Mouse (Mus musculus) thymus, postnatal 25 days (tissue): Measurements from ENCODE around the gene Stk11ip.

Experiments
- DNase-seq: peaks from one replicate; pipeline ENCODE4 v3.0.0; 2022

Stk11ip gene

DNA sequence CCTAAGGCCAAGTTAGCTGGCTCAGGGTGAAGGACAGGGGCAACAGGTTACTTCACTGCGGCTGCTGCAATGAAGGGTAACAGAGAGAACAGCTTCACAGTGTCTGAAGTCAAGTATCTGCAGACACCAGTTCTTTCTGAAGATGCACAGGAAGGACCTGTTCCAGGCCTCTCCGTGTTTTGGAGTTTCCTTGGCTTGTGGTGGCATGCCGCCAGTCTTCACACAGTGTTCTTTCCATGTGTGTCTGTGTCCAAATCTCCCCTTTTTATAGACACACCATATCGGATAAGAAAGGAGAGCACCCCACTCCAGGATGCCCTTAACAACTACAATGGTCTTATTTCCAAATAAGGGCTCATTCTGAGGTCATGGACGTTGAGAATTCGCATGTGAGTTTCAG, 23.0 kb downstream of the Stk11ip start:
- DNase-seq = no peak

DNA sequence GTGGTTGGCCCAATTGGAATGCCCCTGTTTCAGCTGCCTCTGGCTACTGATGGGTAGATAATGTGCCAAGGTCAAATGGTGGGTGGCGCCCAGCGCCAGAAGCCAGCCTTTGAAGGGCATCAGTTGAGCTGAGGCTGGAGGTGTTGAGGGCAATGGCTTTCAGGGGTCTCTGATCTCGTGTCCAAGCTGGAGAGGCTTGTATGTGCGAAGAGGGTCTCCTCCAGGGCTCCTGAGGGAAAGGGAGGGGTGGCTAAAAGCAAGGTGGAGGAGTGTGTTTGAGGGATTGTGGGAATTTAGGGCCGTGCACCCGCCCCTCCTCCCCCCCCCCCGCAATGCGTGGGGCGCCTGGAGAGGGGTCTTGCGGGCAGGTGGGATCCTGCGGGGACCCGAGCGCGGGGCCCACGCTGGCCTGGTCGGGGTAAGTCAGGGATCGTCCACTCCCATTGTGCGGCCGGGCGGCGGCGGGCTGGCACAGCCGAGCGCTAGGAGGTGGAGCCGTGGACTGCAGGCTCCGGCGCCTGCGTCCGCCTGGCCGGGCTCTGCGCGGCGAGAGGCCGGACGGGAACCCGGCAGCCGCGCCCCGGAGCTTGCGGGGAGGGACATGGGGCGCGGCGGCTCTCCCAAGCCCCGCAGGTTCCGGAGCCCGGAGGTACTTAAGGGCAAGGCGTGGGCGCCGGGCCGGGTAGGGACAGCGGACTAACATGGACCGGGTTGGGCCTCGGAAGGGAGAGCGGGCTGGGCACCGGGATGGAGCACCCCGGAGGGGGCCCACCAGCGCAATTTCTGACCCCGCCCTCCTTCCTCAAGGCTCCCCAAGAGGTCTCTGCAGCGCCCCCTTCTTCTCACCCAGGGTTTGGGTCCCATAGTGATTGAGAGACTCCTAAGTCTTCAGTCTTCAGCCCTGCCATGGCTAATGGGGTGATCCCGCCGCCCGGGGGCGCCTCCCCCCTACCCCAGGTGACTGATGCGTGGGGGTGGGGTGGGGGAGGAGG, 24.9 kb downstream of the Stk11ip start, which contains the start of gene Slc4a3:
Gene Slc4a3, plus strand, starts transcription at position 302 of the 992 bp plus-strand sequence.
- no peak for DNase-seq

DNA sequence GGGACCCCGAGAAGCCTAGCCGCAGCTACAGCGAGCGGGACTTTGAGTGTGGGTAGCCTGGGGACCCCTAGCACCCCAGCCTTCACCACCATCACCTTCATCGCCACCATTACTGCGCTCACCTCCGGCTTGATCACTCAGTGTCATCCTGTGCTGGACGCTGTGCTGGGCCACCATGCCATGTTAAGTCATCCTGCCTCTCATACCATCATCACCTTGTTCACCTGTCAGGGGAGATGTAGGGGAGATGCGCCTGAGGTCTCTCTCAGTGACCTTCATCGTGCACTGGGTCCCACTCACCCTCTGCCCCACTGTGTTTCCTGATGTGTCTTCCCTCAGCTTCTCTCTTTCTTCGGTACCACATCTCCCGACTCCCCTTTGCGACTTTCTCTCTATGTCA, 26.0 kb downstream of the Stk11ip start:
- no peak for DNase-seq

DNA sequence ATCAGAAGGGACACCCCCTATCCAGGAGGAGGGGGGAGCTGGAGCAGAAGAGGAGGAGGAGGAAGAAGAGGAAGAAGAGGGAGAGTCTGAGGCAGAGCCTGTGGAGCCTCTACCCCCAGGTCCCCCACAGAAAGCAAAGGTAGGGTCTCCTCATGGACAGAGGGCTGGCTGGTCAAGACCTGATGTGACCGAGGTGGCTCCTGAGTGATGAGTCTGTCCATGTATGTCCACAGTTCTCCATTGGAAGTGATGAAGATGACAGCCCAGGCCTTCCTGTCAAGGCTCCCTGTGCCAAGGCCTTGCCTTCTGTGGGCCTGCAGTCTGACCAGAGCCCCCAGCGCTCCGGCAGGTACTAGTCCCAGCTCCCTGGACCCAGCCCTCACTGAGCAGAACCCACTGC, 26.8 kb downstream of the Stk11ip start:
- DNase-seq = no peak

DNA sequence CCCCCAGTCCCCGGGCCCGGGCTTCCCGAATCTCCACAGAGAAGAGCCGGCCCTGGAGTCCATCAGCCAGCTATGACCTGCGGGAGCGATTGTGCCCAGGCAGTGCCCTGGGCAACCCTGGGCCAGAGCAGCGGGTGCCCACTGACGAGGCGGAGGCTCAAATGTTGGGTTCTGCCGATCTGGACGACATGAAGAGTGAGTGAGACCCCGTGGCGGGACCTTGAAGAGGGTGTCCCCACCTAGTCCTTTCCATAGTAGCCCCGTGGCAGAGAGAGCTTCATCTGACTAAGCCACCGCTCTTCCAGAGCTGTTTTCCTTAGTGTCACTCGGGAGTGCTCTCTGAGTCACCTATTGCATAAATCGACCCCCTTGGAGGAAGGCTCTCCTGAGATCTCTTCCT, 27.5 kb downstream of the Stk11ip start:
- DNase-seq = no peak

DNA sequence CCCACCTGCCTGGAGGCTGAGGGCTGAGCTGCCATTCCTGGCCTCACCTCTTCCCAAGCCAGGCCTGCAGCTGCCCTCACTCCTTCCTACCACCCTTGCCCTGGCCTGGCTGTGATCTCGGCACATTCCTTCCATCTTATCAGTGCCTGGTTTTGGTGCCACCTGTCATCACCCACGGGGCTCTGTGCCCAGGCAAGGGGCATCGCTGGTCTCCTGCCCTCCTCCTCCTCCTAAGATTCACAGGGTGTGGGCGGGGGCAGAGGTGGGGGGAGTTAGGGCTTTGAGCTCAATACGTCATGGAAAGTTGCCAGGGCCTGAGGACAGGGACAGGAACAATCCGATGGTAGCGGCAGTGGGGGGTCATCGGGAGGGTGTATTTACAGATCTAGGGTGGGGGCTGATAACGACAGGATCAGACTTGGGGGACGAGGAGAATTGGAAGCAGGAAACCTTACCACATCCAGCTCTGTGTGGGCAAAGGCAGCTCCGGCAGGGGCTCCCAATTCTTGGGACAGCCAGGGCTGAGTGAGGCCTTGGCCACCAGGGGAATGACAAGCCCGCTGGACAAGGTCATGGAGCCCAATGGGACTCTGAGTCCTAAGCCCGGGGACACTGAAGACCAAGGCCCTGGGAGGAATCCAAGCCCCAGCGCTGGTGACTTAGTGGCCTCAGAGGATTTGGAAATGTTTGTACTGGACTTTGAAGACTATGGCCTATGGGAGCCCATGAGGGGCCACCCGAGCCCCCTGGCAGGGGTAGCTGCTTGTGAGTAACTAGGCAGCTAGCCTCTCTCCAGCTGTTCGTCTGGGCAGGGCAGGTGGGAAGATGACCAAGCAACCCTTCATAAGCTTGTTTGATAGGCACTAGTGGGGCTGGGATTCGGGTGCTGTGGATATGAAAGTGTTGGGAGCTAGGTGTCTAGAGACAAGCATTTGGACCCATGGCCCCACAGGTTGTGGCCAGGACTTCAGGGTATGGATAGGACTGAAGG, 28.3 kb downstream of the Stk11ip start:
- no peak for DNase-seq

DNA sequence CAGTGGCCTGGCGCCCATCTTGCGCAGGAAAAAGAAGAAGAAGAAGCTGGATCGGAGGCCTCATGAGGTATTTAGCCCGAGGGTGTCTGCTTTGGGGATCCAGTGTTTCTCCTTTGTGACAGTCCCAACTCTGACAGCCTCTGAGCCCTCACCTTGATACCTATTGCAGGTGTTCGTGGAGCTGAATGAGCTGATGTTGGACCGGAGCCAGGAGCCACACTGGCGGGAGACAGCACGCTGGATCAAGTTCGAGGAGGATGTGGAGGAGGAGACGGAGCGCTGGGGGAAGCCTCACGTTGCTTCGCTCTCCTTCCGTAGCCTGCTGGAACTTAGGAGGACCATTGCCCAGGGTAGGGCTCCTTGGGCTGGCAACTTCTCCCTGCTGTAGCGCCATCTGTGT, 29.3 kb downstream of the Stk11ip start:
- DNase-seq = no peak

DNA sequence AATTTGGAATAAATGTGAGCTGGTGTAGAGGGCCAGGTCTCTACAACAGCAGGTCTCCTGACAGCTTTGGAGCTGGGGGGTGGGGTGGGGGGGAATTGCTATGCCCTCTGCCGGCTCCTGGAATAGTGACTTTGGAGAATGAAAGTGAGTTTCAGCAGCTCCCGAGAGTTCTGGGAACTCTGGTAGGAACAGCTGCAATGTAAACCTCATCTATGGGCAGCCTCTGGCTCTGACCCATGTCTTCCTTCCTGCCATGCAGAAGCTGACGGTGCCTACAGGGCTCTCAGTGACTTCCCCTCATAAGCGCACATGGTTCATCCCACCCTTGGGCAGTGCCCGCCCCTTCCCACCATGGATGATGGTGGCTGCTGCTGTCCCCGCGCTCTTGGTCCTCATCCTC, 34.4 kb downstream of the Stk11ip start:
- DNase-seq = no peak

DNA sequence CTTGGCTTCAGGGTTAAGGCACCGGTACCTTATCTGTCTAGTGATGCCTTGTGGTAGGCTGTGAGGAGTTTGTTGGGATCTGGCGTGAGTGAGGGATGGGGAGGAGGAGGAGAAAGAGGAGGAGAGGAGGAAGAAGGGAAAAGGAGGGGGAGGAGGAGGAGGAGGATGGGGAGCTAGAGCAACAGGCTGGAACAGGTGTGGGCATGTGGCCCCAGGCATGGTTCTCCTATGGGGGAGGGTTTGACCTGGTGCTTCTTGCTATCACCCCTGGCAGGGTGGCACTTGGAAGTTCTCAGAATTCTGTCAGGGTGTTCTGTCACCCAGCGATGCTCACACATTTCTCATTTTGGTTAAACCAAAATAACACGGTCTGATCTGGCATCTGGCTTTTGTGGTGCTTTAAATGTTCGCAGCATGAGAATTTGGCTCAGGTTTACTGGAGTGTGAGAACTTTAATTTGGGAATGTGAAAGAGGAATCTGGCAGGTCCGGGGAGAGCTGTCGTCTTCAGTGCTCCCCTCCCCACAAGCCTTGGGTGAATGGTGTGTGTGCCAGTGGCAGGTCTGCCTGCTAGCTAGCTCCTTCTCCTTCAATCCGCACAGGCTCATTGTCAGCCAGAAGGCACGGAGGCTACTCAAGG, 34.9 kb downstream of the Stk11ip start:
- DNase-seq = no peak

DNA sequence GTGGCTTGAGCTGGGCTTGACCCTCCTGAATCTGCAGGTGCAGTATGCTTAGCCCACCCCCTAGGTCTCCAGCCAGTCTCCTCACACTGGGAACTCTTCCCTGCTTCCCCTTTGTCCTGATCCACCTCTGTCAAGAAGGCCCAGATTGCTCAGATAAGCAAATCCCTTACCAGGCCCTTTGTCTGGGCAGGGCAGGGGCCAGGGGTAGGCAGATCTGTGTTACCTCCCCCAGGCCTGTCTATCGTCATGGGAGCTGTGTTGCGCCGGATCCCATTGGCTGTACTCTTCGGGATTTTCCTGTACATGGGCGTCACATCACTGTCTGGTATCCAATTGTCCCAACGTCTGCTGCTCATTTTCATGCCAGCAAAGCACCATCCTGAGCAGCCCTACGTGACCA, 35.7 kb downstream of the Stk11ip start:
- DNase-seq = no peak

DNA sequence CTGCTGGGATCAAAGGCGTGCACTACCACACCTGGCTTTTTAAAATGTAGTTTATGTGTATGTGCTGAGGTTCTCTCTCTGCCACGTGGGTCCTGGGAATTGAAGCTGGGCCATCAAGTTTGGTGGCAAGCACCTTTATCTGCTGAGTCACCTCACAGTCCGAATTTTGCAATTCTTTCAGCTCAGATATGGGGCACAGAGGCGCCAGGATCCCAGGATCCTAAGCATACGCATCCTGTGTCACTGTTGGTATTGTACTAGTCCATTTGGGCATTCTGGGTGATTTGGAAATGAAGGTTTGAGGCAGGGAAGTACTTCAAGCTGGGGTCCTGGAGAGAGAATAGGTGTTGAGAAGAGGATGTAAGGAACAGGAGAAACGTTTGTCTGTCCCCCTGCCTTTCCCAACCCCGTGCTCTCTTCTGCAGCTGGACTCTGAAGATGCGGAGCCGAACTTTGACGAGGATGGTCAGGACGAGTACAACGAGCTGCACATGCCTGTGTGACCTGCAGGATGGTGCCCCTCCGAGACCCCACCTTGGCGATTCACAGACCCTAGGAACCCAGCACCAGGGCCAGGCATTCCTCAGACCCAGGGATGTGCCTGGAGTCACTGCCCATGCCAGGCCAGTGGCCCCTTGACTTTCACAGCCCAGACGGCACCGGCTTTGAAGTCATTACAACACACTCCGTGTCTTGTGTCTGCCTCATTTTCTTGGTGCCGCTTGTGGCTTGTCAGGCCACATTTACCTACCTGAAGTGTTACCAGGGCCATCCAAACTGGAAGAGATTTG, 37.3 kb downstream of the Stk11ip start:
- no peak for DNase-seq

DNA sequence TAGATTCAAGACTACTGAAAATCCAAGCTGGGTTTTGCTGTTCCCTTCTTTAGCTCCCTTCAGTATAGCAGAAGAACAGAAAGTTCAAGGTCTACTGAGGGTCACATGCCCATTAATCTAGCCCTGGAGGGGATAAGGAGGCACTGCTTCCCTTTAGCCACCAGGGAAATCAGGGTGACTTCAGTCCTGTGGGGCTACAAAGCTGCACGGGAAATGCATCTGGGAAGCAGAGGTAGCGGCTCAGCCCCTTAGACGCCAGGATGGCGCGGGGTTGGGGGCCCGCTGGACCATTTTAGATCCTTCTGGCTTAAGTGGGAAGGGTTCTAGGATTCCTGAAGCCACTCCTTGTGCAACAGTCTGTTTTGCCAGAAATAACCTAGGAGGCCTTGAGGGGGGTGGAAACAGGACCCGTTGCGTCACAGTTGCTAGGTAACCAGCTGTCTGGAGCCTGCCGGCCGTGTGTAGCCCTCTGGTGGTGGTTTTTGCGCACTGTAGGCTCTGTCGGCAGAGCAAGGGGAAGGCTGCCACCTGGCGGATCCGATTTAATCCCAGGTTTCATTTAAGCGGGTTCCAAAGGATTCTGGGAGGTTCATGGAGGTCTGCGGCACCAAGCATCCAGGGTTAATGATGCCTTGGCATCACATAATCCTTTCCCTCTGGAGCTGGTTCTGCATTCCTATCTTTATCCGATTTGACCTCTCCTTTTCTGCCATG, 38.0 kb downstream of the Stk11ip start:
- peak; percentile 78 for DNase-seq

DNA sequence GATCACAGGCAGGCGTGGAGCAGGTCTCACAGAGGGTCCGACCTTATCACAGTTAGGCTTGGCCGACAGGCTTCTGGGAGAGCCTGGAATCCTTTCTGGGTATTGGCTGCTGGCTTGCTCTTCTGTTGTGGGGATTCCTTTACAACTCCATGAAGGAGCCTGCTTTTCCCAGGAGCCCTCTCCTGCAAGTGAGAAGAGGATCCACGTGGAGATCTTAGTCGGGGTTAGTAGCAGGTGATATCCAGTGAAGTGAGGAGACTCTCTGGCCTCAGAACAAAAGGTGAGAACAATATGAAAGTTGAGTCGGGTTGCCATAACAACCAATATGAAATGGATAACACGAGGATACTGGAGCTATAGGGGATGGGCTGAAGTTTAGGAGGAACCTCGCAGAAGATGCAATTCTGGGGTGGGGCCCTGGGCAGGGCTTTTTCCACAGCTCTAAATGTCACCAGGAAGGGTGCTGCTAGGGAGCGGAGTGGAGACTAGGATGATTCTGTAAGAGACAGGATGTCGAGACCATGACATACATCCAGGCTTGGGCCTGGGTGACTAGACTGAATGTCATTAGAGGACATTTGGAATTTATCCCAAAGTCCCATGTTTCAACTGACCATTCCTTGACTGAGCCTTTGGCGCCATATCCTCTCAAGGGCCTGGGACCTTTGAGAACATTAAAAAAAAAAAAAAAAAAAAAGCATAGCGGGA, 39.0 kb downstream of the Stk11ip start:
- no peak for DNase-seq

DNA sequence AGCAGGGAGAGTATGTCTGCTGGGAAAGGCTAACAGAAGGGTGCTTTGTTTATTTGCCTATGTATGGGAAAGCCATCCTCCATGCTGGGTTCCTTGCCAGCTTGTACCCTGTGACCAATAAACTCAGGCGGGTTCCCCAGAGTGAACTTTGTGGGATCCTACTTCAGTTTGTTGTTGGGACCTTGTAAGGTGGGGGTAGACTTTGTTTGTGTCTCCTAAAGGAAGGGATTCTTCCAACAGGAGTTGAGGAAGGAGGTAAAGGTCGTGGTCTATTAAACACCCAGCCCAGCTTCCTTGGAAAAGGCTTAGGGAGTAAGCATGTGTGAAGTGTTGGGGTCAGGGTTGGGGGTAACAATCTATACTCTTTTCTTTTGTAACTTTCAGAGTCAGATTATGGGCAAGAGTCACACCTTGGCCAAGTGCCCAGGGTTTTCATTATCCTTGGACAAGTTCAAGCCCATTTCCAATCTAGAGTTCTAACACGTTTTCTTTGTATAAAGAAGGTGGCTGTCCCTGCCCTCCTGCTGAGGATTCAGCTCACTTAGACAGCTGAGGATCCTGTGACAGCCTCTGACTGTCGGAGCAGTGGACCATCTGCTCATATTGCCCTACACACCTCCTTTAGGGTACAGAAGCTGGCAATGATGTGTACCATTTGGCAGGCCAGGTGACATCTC, 40.0 kb downstream of the Stk11ip start:
- no peak for DNase-seq

DNA sequence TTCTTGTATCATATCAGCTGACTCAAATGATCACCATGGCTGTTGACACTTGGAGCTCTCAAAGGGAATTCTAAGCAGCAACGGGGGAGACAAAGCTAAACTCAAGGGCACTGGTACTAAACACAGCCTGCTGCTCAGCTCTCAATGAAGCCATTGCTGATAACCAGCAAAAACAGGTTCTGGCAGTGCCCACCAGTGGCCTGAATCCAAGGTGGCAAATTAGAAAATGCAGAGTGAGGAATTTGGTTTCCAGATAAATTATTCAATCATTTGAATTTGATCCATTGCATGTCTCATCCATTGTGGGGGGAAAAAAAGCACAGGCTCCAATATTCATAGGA, 40.5 kb downstream of the Stk11ip start:
- no peak for DNase-seq

DNA sequence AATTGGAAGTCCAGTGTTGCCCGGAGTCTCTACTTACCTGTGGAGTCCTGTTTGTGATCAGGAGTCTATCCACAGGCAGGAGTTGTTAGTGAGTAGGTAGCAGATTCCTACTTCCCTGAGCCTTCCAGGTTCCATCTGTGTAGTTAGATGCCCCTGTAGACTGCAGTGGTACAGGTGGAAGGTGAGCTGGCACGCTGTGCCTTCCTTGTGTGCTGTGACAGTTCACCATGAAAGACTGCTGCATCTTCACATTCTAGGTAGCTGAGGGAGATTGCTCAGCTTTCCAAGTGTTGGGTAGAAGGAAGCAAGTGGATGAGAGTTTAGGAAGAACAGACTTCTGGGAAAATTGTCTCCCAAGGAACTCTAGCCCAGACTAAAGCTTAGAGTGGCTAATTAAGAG, 42.8 kb downstream of the Stk11ip start:
- no peak for DNase-seq

DNA sequence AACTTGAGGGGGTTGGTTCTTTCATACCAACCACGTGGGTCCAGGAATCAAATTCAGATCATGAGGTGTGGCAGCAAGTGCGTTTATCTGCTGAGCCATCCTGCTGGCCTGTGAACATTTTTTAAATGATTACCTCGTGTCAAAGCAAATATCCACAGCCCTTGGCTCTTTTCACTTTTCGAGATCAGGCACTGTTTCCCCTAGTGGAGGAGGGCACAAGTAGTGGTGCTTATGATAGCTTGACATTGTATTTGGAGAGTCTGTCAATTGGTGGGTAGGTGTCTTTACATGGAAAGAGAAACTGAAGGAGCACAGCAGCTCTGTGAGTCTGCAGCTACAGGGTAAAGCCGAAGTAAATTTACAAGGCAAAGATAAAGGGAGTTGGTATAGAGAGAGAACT, 43.6 kb downstream of the Stk11ip start:
- DNase-seq = no peak

DNA sequence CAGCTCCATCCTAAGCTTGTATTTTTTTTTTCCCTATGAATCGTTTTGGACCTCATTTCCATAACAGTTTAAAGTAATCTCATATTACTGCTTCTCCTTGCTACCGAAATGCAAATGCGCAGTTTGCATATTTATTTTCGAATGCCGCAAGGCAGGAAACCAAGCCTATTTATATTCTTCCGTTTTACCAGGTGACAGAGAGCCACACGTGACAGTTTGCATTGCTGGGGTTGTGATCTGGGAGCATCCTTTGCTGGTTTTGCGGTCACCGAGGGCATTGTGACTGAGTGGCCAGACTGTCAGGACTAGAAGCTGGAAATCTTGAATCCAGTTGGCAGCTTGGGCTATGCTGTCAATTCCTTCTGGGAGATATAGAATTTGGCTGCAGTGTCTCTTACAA, 44.3 kb downstream of the Stk11ip start:
- peak; percentile 39 for DNase-seq

DNA sequence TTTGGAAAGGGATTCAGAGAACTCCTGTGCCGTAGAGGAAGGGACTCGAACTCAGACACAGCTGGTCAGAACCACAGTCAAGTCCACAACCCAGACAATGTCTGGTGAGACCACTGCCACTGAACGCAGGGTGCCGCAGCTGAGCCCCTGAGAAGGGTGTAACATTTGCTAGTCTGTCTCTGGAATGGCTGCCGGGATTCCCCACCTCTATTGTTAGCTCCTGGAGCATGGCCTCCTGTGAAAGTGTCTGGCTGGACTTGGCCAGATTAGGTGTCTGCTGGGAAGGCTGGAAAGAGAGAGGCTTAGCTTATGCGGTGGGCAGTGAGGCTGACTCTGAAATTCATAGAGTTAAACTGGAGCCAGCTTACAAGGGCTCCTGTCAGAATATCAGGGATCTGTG, 49.1 kb downstream of the Stk11ip start:
- no peak for DNase-seq

DNA sequence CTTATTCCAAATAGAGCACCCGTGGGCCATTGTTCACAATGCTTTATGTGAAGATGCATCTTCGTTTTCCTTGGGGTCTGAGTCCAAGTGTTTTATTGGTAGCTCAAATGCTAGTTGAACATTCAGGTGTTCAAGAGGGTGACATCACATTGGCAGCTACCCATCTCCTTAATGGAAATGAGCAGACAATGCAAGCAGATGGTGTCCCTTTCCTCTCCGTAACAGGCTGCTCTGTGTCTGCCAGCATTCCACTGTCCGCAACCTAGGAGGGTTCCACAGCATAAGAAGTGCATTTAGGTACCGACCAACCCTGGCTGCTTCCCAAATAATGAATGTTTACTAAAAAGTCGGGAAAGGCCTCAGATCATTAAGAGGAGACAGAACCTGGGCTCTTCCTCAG, 51.4 kb downstream of the Stk11ip start:
- DNase-seq = no peak
